Mouse (Mus musculus) testis, adult 2 months (tissue): ENCODE measurements around the gene Tent4b.

Experiments used
- CTCF ChIP-seq: fragments of 200-500 bp; IDR thresholded peaks from 2 replicates; pipeline ENCODE4 v1.5.1; 2012; ENCODE audit warnings: low read depth, mild to moderate bottlenecking, inconsistent platforms, low read length, moderate library complexity; ENCODE audit not compliant: control insufficient read depth, insufficient read depth, insufficient replicate concordance
- POLR2A ChIP-seq: fragments of 200-500 bp; IDR thresholded peaks from 2 replicates; pipeline ENCODE4 v1.6.1; 2012; ENCODE audit warnings: low read depth, mild to moderate bottlenecking, inconsistent platforms, low read length, moderate library complexity; ENCODE audit not compliant: control insufficient read depth

- no peak for TF ChIP-seq CTCF
- TF ChIP-seq POLR2A: no peak
These were observed 29.8 kb downstream of the Tent4b start for GRCm38 (mm10) chr8:88228800-88229199.
